Mouse (Mus musculus): ENCODE measurements around the gene Tmprss7. TPM values are rescaled to one million over a fixed set of nuclear protein-coding genes. Genes with fewer than 3 reads are reported as not detected.
A peak's percentile ranks its signal among the peaks of the same experiment; 100 is the strongest.

The Tmprss7 gene
- total RNA-seq (2014; fragmentation: Nextera tagmentation) (1.1 TPM in 1 of 2 replicates, not detected in the other), total RNA-seq (2017) (0.21 and 0.30 TPM in 2 replicates)

GRCm38 (mm10) chr16:45693558-45693957, at the start of gene Tmprss7:
TSS of gene Tmprss7 (minus strand) at chr16:45693658.
- no peak for ATAC-seq (replicated peaks; ENCODE audit: poor library complexity, severe bottlenecking)

GRCm38 (mm10) chr16:45742615-45743476, 49.4 kb upstream of the Tmprss7 start, which contains the start of gene Abhd10:
TSS of gene Abhd10 (minus strand) at chr16:45742955.
- peak; percentile 92 for ATAC-seq (replicated peaks; ENCODE audit: poor library complexity, severe bottlenecking)

GRCm38 (mm10) chr16:45737880-45738279, 44.4 kb upstream of the Tmprss7 start:
- ATAC-seq (replicated peaks; ENCODE audit: poor library complexity, severe bottlenecking): no peak

GRCm38 (mm10) chr16:45736724-45737123, 43.3 kb upstream of the Tmprss7 start:
- peak; percentile 89 for ATAC-seq (replicated peaks; ENCODE audit: poor library complexity, severe bottlenecking)

- no peak for ATAC-seq (replicated peaks; ENCODE audit: poor library complexity, severe bottlenecking)
Observed at GRCm38 (mm10) chr16:45729163-45729562, 35.7 kb upstream of the Tmprss7 start.

- ATAC-seq (replicated peaks; ENCODE audit: poor library complexity, severe bottlenecking): peak; percentile 25; the same call in 1 of the 2 replicates
Observed at GRCm38 (mm10) chr16:45724742-45725102, 31.3 kb upstream of the Tmprss7 start.

- ATAC-seq (replicated peaks; ENCODE audit: poor library complexity, severe bottlenecking): peak; percentile 48
Observed at GRCm38 (mm10) chr16:45724061-45724741, 30.7 kb upstream of the Tmprss7 start, which contains the start of gene Tagln3. TSS of gene Tagln3 (minus strand) at chr16:45724608.

GRCm38 (mm10) chr16:45723172-45723901, 29.9 kb upstream of the Tmprss7 start:
- no peak for ATAC-seq (replicated peaks; ENCODE audit: poor library complexity, severe bottlenecking)

- ATAC-seq (replicated peaks; ENCODE audit: poor library complexity, severe bottlenecking): no peak
Observed at GRCm38 (mm10) chr16:45722460-45722951, 29.0 kb upstream of the Tmprss7 start.

- no peak for ATAC-seq (replicated peaks; ENCODE audit: poor library complexity, severe bottlenecking)
Observed at GRCm38 (mm10) chr16:45720022-45720630, 26.7 kb upstream of the Tmprss7 start.

GRCm38 (mm10) chr16:45718296-45718695, 24.8 kb upstream of the Tmprss7 start:
- no peak for ATAC-seq (replicated peaks; ENCODE audit: poor library complexity, severe bottlenecking)

GRCm38 (mm10) chr16:45714489-45715150, 21.2 kb upstream of the Tmprss7 start:
- no peak for ATAC-seq (replicated peaks; ENCODE audit: poor library complexity, severe bottlenecking)

- no peak for ATAC-seq (replicated peaks; ENCODE audit: poor library complexity, severe bottlenecking)
Observed at GRCm38 (mm10) chr16:45713878-45714277, 20.4 kb upstream of the Tmprss7 start.

GRCm38 (mm10) chr16:45713261-45713660, 19.8 kb upstream of the Tmprss7 start:
- ATAC-seq (replicated peaks; ENCODE audit: poor library complexity, severe bottlenecking): no peak

GRCm38 (mm10) chr16:45711263-45711662, 17.8 kb upstream of the Tmprss7 start:
- no peak; the same call in 1 of the 2 replicates for ATAC-seq (replicated peaks; ENCODE audit: poor library complexity, severe bottlenecking)

GRCm38 (mm10) chr16:45699301-45699700, 5.8 kb upstream of the Tmprss7 start:
- no peak for ATAC-seq (replicated peaks; ENCODE audit: poor library complexity, severe bottlenecking)

GRCm38 (mm10) chr16:45697996-45698395, 4.5 kb upstream of the Tmprss7 start:
- no peak for ATAC-seq (replicated peaks; ENCODE audit: poor library complexity, severe bottlenecking)

- no peak for ATAC-seq (replicated peaks; ENCODE audit: poor library complexity, severe bottlenecking)
Observed at GRCm38 (mm10) chr16:45695445-45696160, 2.1 kb upstream of the Tmprss7 start.

- no peak for ATAC-seq (replicated peaks; ENCODE audit: poor library complexity, severe bottlenecking)
Observed at GRCm38 (mm10) chr16:45692851-45693250, 607 bp downstream of the Tmprss7 start.
